ENCODE assay signal across 15 mouse cellular contexts in the genomic region with DNA sequence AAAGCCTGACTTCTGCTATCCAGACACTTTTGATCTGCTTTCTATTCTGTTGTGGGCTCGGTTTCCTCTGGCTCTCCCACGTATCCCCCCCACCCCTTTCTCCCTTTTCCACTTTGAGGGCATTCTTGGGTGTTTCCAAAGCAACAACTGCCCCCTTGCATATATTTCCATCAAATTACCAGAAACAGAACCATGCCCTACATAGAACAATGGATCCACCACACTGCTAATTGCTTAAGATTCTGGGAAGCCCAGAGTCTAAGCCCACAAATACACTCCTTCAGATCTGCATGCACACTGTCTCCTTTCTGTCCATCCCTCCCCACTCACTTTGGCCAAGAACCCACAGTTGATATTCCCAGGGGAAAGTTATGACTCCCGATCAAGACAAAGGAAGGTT. TPM values are rescaled to one million over a fixed set of nuclear protein-coding genes. Genes with fewer than 3 reads are reported as not detected.
DNase-seq lines count a peak whose midpoint lies in the region; ATAC-seq lines count a peak whose summit lies in the region.
"Had no signal": no experiment of that assay in that cellular context is flagged by ENCODE, and none has a peak within 500 bp of the region (broad histone marks: within the 10 kb centered on the region; RNA-seq: fewer than 3 reads in every experiment).

No protein-coding gene starts in this region.

- peaks cover 16% of the 10 kb centered on the region for H3K4me1 ChIP-seq in forebrain, embryonic 12.5 days
- peaks cover 5% of the 10 kb centered on the region for H3K4me1 ChIP-seq in hindbrain, embryonic 15.5 days (replicated peaks)
- H3K4me1 ChIP-seq in neural tube, embryonic 13.5 days (replicated peaks): peaks cover 9% of the 10 kb centered on the region
- H3K4me1 ChIP-seq: embryonic facial prominence, embryonic 12.5 days; lung, embryonic 15.5 days had no signal

- 37% methylated on average over 3 of the region's 3 CpGs for WGBS in forebrain, embryonic 12.5 days
- WGBS in hindbrain, embryonic 15.5 days: 14% methylated on average over 3 of the region's 3 CpGs
- WGBS in neural tube, embryonic 13.5 days: 33% methylated on average over 3 of the region's 3 CpGs

- peak; percentile 70 for ATAC-seq in forebrain, embryonic 12.5 days (ENCODE audit: low FRiP score)
- ATAC-seq in hindbrain, embryonic 15.5 days (ENCODE audit: low FRiP score, low read depth): peak; percentile 89
- ATAC-seq in neural tube, embryonic 13.5 days (ENCODE audit: low read depth): peak; percentile 87
- no peak for ATAC-seq in erythroid progenitor cell, adult 5-6 weeks (replicated peaks; ENCODE audit: low FRiP score, poor library complexity, severe bottlenecking)

- H3K4me2 ChIP-seq in forebrain, embryonic 12.5 days: no peak overlapping the region
- no peak overlapping the region for H3K4me2 ChIP-seq in hindbrain, embryonic 15.5 days
- H3K4me2 ChIP-seq in neural tube, embryonic 13.5 days: no peak overlapping the region
- H3K4me2 ChIP-seq: embryonic facial prominence, embryonic 12.5 days; lung, embryonic 15.5 days had no signal

- no peaks in the 10 kb centered on the region for H3K27me3 ChIP-seq in forebrain, embryonic 12.5 days
- H3K27me3 ChIP-seq in hindbrain, embryonic 15.5 days: no peaks in the 10 kb centered on the region
- H3K27me3 ChIP-seq in neural tube, embryonic 13.5 days: no peaks in the 10 kb centered on the region
- H3K27me3 ChIP-seq: embryonic facial prominence, embryonic 12.5 days; lung, embryonic 15.5 days had no signal

- DNase-seq in layer of hippocampus, adult 9-11 months: peak; percentile 22
- no peak for DNase-seq in layer of hippocampus, postnatal 10 days (ENCODE audit: low spot score in 2 of 2)
- DNase-seq in heart, adult 9 months (ENCODE audit: low spot score in 2 of 2): no peak
- no peak for DNase-seq in gastrocnemius, adult 8-10 months (ENCODE audit: low spot score in 2 of 2)
- DNase-seq: adrenal gland, adult 2 months; thymus, postnatal 36 days had no signal

- no peaks in the 10 kb centered on the region for H3K36me3 ChIP-seq in forebrain, embryonic 12.5 days (replicated peaks)
- no peaks in the 10 kb centered on the region for H3K36me3 ChIP-seq in hindbrain, embryonic 15.5 days
- no peaks in the 10 kb centered on the region for H3K36me3 ChIP-seq in neural tube, embryonic 13.5 days
- H3K36me3 ChIP-seq: embryonic facial prominence, embryonic 12.5 days; heart, embryonic 10.5 days; lung, embryonic 15.5 days had no signal

- H3K4me3 ChIP-seq in forebrain, embryonic 12.5 days (replicated peaks): no peak overlapping the region
- no peak overlapping the region for H3K4me3 ChIP-seq in hindbrain, embryonic 15.5 days
- no peak overlapping the region for H3K4me3 ChIP-seq in neural tube, embryonic 13.5 days
- H3K4me3 ChIP-seq: embryonic facial prominence, embryonic 12.5 days; heart, embryonic 10.5 days; lung, embryonic 15.5 days had no signal

- no peak overlapping the region for H3K9ac ChIP-seq in forebrain, embryonic 12.5 days
- no peak overlapping the region for H3K9ac ChIP-seq in hindbrain, embryonic 15.5 days
- H3K9ac ChIP-seq in neural tube, embryonic 13.5 days: no peak overlapping the region
- H3K9ac ChIP-seq: embryonic facial prominence, embryonic 12.5 days; lung, embryonic 15.5 days had no signal

- H3K9me3 ChIP-seq in forebrain, embryonic 12.5 days: no peaks in the 10 kb centered on the region
- H3K9me3 ChIP-seq in hindbrain, embryonic 15.5 days: no peaks in the 10 kb centered on the region
- no peaks in the 10 kb centered on the region for H3K9me3 ChIP-seq in neural tube, embryonic 13.5 days
- H3K9me3 ChIP-seq: embryonic facial prominence, embryonic 12.5 days; heart, embryonic 10.5 days; lung, embryonic 15.5 days had no signal

- H3K27ac ChIP-seq in forebrain, embryonic 12.5 days: no peak overlapping the region
- peak overlapping the region; percentile 31 for H3K27ac ChIP-seq in hindbrain, embryonic 15.5 days (replicated peaks)
- H3K27ac ChIP-seq in neural tube, embryonic 13.5 days (replicated peaks): peak overlapping the region; percentile 55; the same call in 1 of the 2 replicates
- H3K27ac ChIP-seq: embryonic facial prominence, embryonic 12.5 days; heart, embryonic 10.5 days; lung, embryonic 15.5 days had no signal

RNA-seq across cellular contexts. Expression of gene Tectb, which starts 5.1 kb away (rescaled TPM):
- under 1 TPM; 0.13 to 0.48 TPM for total RNA-seq in layer of hippocampus, postnatal 10 days (2021)
- polyA plus RNA-seq in forebrain, embryonic 12.5 days (2016; fragmentation: Nextera tagmentation; extraction: Ambion mirVana): 0.13 and 0.36 TPM in 2 replicates
- 0.06 TPM in 1 of 2 replicates, not detected in the other for polyA plus RNA-seq in hindbrain, embryonic 15.5 days (2015; fragmentation: Nextera tagmentation; extraction: Ambion mirVana)
- 0.27 and 0.29 TPM in 2 replicates for polyA plus RNA-seq in neural tube, embryonic 13.5 days (2015; fragmentation: Nextera tagmentation; extraction: Ambion mirVana)
- total RNA-seq in gastrocnemius, adult 8-10 months (2022): not detected
- not detected in 2 replicates for total RNA-seq in erythroid progenitor cell, adult 5-6 weeks (2015; ENCODE audit: low replicate concordance)
- total RNA-seq in erythroid progenitor cell, adult 5-6 weeks (2017; ENCODE audit: low replicate concordance): not detected in 2 replicates
- polyA plus RNA-seq: adrenal gland, adult 2 months; kidney, embryonic 16.5 days; limb, embryonic 14.5 days; lung, embryonic 15.5 days had no signal

RNA-seq across cellular contexts. Expression of gene Gucy2g, which starts 55.4 kb away (rescaled TPM):
- under 1 TPM; 0.38 to 0.59 TPM for total RNA-seq in layer of hippocampus, postnatal 10 days (2021)
- not detected in 2 replicates for polyA plus RNA-seq in forebrain, embryonic 12.5 days (2016; fragmentation: Nextera tagmentation; extraction: Ambion mirVana)
- 0.12 TPM in 1 of 2 replicates, not detected in the other for polyA plus RNA-seq in hindbrain, embryonic 15.5 days (2015; fragmentation: Nextera tagmentation; extraction: Ambion mirVana)
- not detected in 2 replicates for polyA plus RNA-seq in neural tube, embryonic 13.5 days (2015; fragmentation: Nextera tagmentation; extraction: Ambion mirVana)
- total RNA-seq in gastrocnemius, adult 8-10 months (2022): under 1 TPM; 0.17 to 0.34 (median 0.32) TPM
- not detected in 2 replicates for total RNA-seq in erythroid progenitor cell, adult 5-6 weeks (2015; ENCODE audit: low replicate concordance)
- not detected in 2 replicates for total RNA-seq in erythroid progenitor cell, adult 5-6 weeks (2017; ENCODE audit: low replicate concordance)
- total RNA-seq: adrenal gland, adult 2 months had no signal
- polyA plus RNA-seq: embryonic facial prominence, embryonic 12.5 days; heart, embryonic 10.5 days had no signal

RNA-seq across cellular contexts. Expression of gene Gpam, which starts 58.6 kb away (rescaled TPM):
- 10 to 100 TPM; 73.0 to 76.0 TPM for total RNA-seq in layer of hippocampus, postnatal 10 days (2021)
- polyA plus RNA-seq in forebrain, embryonic 12.5 days (2016; fragmentation: Nextera tagmentation; extraction: Ambion mirVana): 21.5 and 24.4 TPM in 2 replicates
- polyA plus RNA-seq in hindbrain, embryonic 15.5 days (2015; fragmentation: Nextera tagmentation; extraction: Ambion mirVana): 22.6 and 23.6 TPM in 2 replicates
- 19.0 and 19.6 TPM in 2 replicates for polyA plus RNA-seq in neural tube, embryonic 13.5 days (2015; fragmentation: Nextera tagmentation; extraction: Ambion mirVana)
- total RNA-seq in gastrocnemius, adult 8-10 months (2022): 100 to 1,000 TPM in 1 of 4 experiments, 10 to 100 TPM in 3; 90.2 to 104 (median 98.9) TPM
- total RNA-seq in erythroid progenitor cell, adult 5-6 weeks (2015; ENCODE audit: low replicate concordance): 2.1 and 4.0 TPM in 2 replicates
- total RNA-seq in erythroid progenitor cell, adult 5-6 weeks (2017; ENCODE audit: low replicate concordance): 3.9 and 4.2 TPM in 2 replicates

Comparison
In these comparisons a context has a peak if more than half of its experiments do, and no peak if none do; other contexts are left out.
1. RNA of gene Gpam, which starts 58.6 kb away (total RNA-seq): 90.2 to 104 TPM in gastrocnemius, adult 8-10 months and 73.0 to 76.0 TPM in layer of hippocampus, postnatal 10 days; 2.1 to 4.2 TPM in erythroid progenitor cell, adult 5-6 weeks; every median in the first group is over 10 times any median in the second.